Mouse (Mus musculus): ENCODE results near the gene Ugt1a6b.

Ugt1a6b gene

GRCm38 (mm10) chr1:88195687-88196086 is 92.6 kb downstream of the Ugt1a6b start:
- DNase-seq (ENCODE audit: inconsistent age in 2 of 2, low spot score in 1 of 2) = peak in 1 of 2 experiments; percentile 65

- DNase-seq (ENCODE audit: inconsistent age in 2 of 2, low spot score in 1 of 2) = no peak
These were observed 94.4 kb downstream of the Ugt1a6b start for GRCm38 (mm10) chr1:88197443-88197842.

- DNase-seq (ENCODE audit: inconsistent age in 2 of 2, low spot score in 1 of 2) = no peak
These were observed 96.9 kb downstream of the Ugt1a6b start for GRCm38 (mm10) chr1:88199996-88200395.

GRCm38 (mm10) chr1:88200456-88200855 is 97.4 kb downstream of the Ugt1a6b start, which contains the start of gene Ugt1a2:
Ugt1a2 (plus strand) TSS chr1:88200601.
- DNase-seq (ENCODE audit: inconsistent age in 2 of 2, low spot score in 1 of 2) = no peak

GRCm38 (mm10) chr1:88205294-88205922 is 102.4 kb downstream of the Ugt1a6b start, which contains the start of gene Dnajb3:
Dnajb3 (minus strand) TSS chr1:88205782.
- DNase-seq (ENCODE audit: inconsistent age in 2 of 2, low spot score in 1 of 2) = peak; percentile 80 to 89

GRCm38 (mm10) chr1:88206843-88207479 is 103.9 kb downstream of the Ugt1a6b start:
- no peak for DNase-seq (ENCODE audit: inconsistent age in 2 of 2, low spot score in 1 of 2)

GRCm38 (mm10) chr1:88211812-88212211 is 108.8 kb downstream of the Ugt1a6b start, which contains the start of gene Ugt1a1:
Ugt1a1 (plus strand) TSS chr1:88211959.
- DNase-seq (ENCODE audit: inconsistent age in 2 of 2, low spot score in 1 of 2) = no peak

- DNase-seq (ENCODE audit: inconsistent age in 2 of 2, low spot score in 1 of 2) = peak in 1 of 2 experiments; percentile 45
These were observed 109.4 kb downstream of the Ugt1a6b start for GRCm38 (mm10) chr1:88212341-88213045.

- peak in 1 of 2 experiments; percentile 29 for DNase-seq (ENCODE audit: inconsistent age in 2 of 2, low spot score in 1 of 2)
These were observed 110.0 kb downstream of the Ugt1a6b start for GRCm38 (mm10) chr1:88213061-88213460.

- DNase-seq (ENCODE audit: inconsistent age in 2 of 2, low spot score in 1 of 2) = peak in 1 of 2 experiments; percentile 69
These were observed 110.9 kb downstream of the Ugt1a6b start for GRCm38 (mm10) chr1:88213766-88214461.

GRCm38 (mm10) chr1:88214462-88214952 is 111.5 kb downstream of the Ugt1a6b start:
- DNase-seq (ENCODE audit: inconsistent age in 2 of 2, low spot score in 1 of 2) = peak in 1 of 2 experiments; percentile 42

- peak in 1 of 2 experiments; percentile 34 for DNase-seq (ENCODE audit: inconsistent age in 2 of 2, low spot score in 1 of 2)
These were observed 112.7 kb downstream of the Ugt1a6b start for GRCm38 (mm10) chr1:88215466-88216380.

GRCm38 (mm10) chr1:88216551-88216950 is 113.5 kb downstream of the Ugt1a6b start:
- DNase-seq (ENCODE audit: inconsistent age in 2 of 2, low spot score in 1 of 2) = no peak

GRCm38 (mm10) chr1:88217144-88217543 is 114.1 kb downstream of the Ugt1a6b start:
- peak in 1 of 2 experiments; percentile 41 for DNase-seq (ENCODE audit: inconsistent age in 2 of 2, low spot score in 1 of 2)

- peak in 1 of 2 experiments; percentile 31 for DNase-seq (ENCODE audit: inconsistent age in 2 of 2, low spot score in 1 of 2)
These were observed 114.5 kb downstream of the Ugt1a6b start for GRCm38 (mm10) chr1:88217576-88217975.

GRCm38 (mm10) chr1:88218051-88218450 is 115.0 kb downstream of the Ugt1a6b start:
- peak in 1 of 2 experiments; percentile 41 for DNase-seq (ENCODE audit: inconsistent age in 2 of 2, low spot score in 1 of 2)

- DNase-seq (ENCODE audit: inconsistent age in 2 of 2, low spot score in 1 of 2) = no peak
These were observed 115.5 kb downstream of the Ugt1a6b start for GRCm38 (mm10) chr1:88218591-88218990.

GRCm38 (mm10) chr1:88219054-88219453 is 116.0 kb downstream of the Ugt1a6b start:
- peak in 1 of 2 experiments; percentile 49 for DNase-seq (ENCODE audit: inconsistent age in 2 of 2, low spot score in 1 of 2)

- peak in 1 of 2 experiments; percentile 57 for DNase-seq (ENCODE audit: inconsistent age in 2 of 2, low spot score in 1 of 2)
These were observed 117.3 kb downstream of the Ugt1a6b start for GRCm38 (mm10) chr1:88220336-88220735.

- DNase-seq (ENCODE audit: inconsistent age in 2 of 2, low spot score in 1 of 2) = no peak
These were observed 119.2 kb downstream of the Ugt1a6b start for GRCm38 (mm10) chr1:88222216-88222615.

Measured in adrenal gland, adult (tissue).